Mouse (Mus musculus) cerebellum, adult (tissue): ENCODE data around the gene Madd.
"Not testable (repeated sequence)": the region's sequence is repeated elsewhere in the genome, so short reads cannot be mapped to it uniquely, and the experiment has no call there.

Source experiments
- ATAC-seq: cut with Nextera tagmentation; 2 replicates; pipeline ENCODE4 v1.9.2; 2017; ENCODE audit warnings: mild to moderate bottlenecking, moderate library complexity, mixed read lengths; ENCODE audit not compliant: insufficient number of reproducible peaks, low FRiP score, low TSS enrichment

Gene Madd

GRCm38 (mm10) chr2:91130126-91130525 lies 53.5 kb downstream of the Madd start:
- no peak for ATAC-seq

GRCm38 (mm10) chr2:91128761-91129160 lies 54.9 kb downstream of the Madd start:
- ATAC-seq = no peak

- ATAC-seq = no peak
These were observed 58.5 kb downstream of the Madd start for GRCm38 (mm10) chr2:91125101-91125500.

- no peak for ATAC-seq
These were observed 60.1 kb downstream of the Madd start for GRCm38 (mm10) chr2:91123521-91123920.

GRCm38 (mm10) chr2:91121497-91121896 lies 62.1 kb downstream of the Madd start:
- ATAC-seq = no peak

GRCm38 (mm10) chr2:91121011-91121410 lies 62.6 kb downstream of the Madd start:
- ATAC-seq = no peak

- no peak for ATAC-seq
These were observed 63.4 kb downstream of the Madd start for GRCm38 (mm10) chr2:91120261-91120671.

GRCm38 (mm10) chr2:91119551-91119950 lies 64.1 kb downstream of the Madd start:
- peak; percentile 54 for ATAC-seq

GRCm38 (mm10) chr2:91119061-91119460 lies 64.6 kb downstream of the Madd start:
- ATAC-seq = peak; percentile 37; the same call in 1 of the 2 replicates

- ATAC-seq = no peak
These were observed 65.0 kb downstream of the Madd start for GRCm38 (mm10) chr2:91118647-91119046.

GRCm38 (mm10) chr2:91117585-91118275 lies 65.9 kb downstream of the Madd start, which contains the start of gene Mybpc3:
TSS of gene Mybpc3 (plus strand) at chr2:91118144.
- no peak for ATAC-seq

- ATAC-seq = no peak
These were observed 66.8 kb downstream of the Madd start for GRCm38 (mm10) chr2:91116842-91117241.

- ATAC-seq = no peak
These were observed 68.1 kb downstream of the Madd start for GRCm38 (mm10) chr2:91115578-91115970.

- ATAC-seq = peak; percentile 52
These were observed 68.7 kb downstream of the Madd start for GRCm38 (mm10) chr2:91114781-91115577.

- ATAC-seq = no peak
These were observed 69.8 kb downstream of the Madd start for GRCm38 (mm10) chr2:91113852-91114251.

- ATAC-seq = no peak
These were observed 70.3 kb downstream of the Madd start for GRCm38 (mm10) chr2:91113334-91113733.

- no peak for ATAC-seq
These were observed 71.1 kb downstream of the Madd start for GRCm38 (mm10) chr2:91112491-91112890.

- not testable (repeated sequence) for ATAC-seq
These were observed 71.8 kb downstream of the Madd start for GRCm38 (mm10) chr2:91111832-91112231.

GRCm38 (mm10) chr2:91110429-91110828 lies 73.2 kb downstream of the Madd start:
- no peak for ATAC-seq

GRCm38 (mm10) chr2:91109807-91110385 lies 73.7 kb downstream of the Madd start:
- ATAC-seq = no peak

GRCm38 (mm10) chr2:91109241-91109640 lies 74.4 kb downstream of the Madd start:
- no peak for ATAC-seq
